13 mouse cellular contexts compared by ENCODE assay signal in genomic region chr1:72372512-72372911, GRCm38 (mm10).
DNase-seq lines count a peak whose midpoint lies in the region; ATAC-seq lines count a peak whose summit lies in the region.
"Had no signal": no experiment of that assay in that cellular context is flagged by ENCODE, and none has a peak within 500 bp of the region (broad histone marks: within the 10 kb centered on the region; RNA-seq: fewer than 3 reads in every experiment).

No protein-coding gene starts in this region.

- DNase-seq in hindbrain, embryonic 10.5 days (ENCODE audit: low spot score): no peak
- DNase-seq in brain, embryonic 18.5 days (ENCODE audit: low read depth, low spot score): peak; percentile 24
- peak; percentile 55 to 66 for DNase-seq in layer of hippocampus, adult 8-10 months (ENCODE audit: low spot score in 2 of 2)
- no peak for DNase-seq in thymus, postnatal 25 days
- no peak for DNase-seq in lung, postnatal 14 days
- DNase-seq in kidney, postnatal 4 days: no peak
- DNase-seq: kidney, adult 18-20 months; lung, embryonic 14.5 days had no signal

- H3K9ac ChIP-seq in hindbrain, embryonic 12.5 days: no peak overlapping the region
- H3K9ac ChIP-seq in neural tube, embryonic 12.5 days: no peak overlapping the region
- H3K9ac ChIP-seq: heart, embryonic 13.5 days; lung, embryonic 14.5 days; stomach, embryonic 15.5 days had no signal

- no peaks in the 10 kb centered on the region for H3K27me3 ChIP-seq in hindbrain, embryonic 12.5 days
- H3K27me3 ChIP-seq in hindbrain, embryonic 10.5 days (ENCODE audit: insufficient read depth, poor library complexity, severe bottlenecking): no peaks in the 10 kb centered on the region
- no peaks in the 10 kb centered on the region for H3K27me3 ChIP-seq in neural tube, embryonic 12.5 days (replicated peaks)
- H3K27me3 ChIP-seq: CH12.LX; heart, embryonic 13.5 days; stomach, embryonic 15.5 days had no signal

- no peak overlapping the region for H3K27ac ChIP-seq in hindbrain, embryonic 12.5 days
- no peak overlapping the region for H3K27ac ChIP-seq in hindbrain, embryonic 10.5 days
- no peak overlapping the region for H3K27ac ChIP-seq in neural tube, embryonic 12.5 days
- H3K27ac ChIP-seq: heart, embryonic 13.5 days; stomach, embryonic 15.5 days had no signal

- no peaks in the 10 kb centered on the region for H3K9me3 ChIP-seq in hindbrain, embryonic 12.5 days (replicated peaks)
- no peaks in the 10 kb centered on the region for H3K9me3 ChIP-seq in hindbrain, embryonic 10.5 days
- no peaks in the 10 kb centered on the region for H3K9me3 ChIP-seq in neural tube, embryonic 12.5 days
- H3K9me3 ChIP-seq: stomach, embryonic 15.5 days had no signal

- no peaks in the 10 kb centered on the region for H3K4me1 ChIP-seq in hindbrain, embryonic 12.5 days
- H3K4me1 ChIP-seq in hindbrain, embryonic 10.5 days (replicated peaks): no peaks in the 10 kb centered on the region
- no peaks in the 10 kb centered on the region for H3K4me1 ChIP-seq in neural tube, embryonic 12.5 days
- H3K4me1 ChIP-seq: heart, embryonic 13.5 days; stomach, embryonic 15.5 days had no signal

- H3K36me3 ChIP-seq in hindbrain, embryonic 12.5 days: no peaks in the 10 kb centered on the region
- H3K36me3 ChIP-seq in hindbrain, embryonic 10.5 days: peaks cover 29% of the 10 kb centered on the region
- no peaks in the 10 kb centered on the region; the same call in 1 of the 2 replicates for H3K36me3 ChIP-seq in neural tube, embryonic 12.5 days
- H3K36me3 ChIP-seq: stomach, embryonic 15.5 days had no signal

- 84% methylated on average over 1 of the region's 1 CpGs for WGBS in hindbrain, embryonic 12.5 days
- 82% methylated on average over 1 of the region's 1 CpGs for WGBS in hindbrain, embryonic 10.5 days
- 58% methylated on average over 1 of the region's 1 CpGs for WGBS in neural tube, embryonic 12.5 days

- peak; percentile 68 for ATAC-seq in hindbrain, embryonic 12.5 days (ENCODE audit: low FRiP score)
- peak; percentile 76 for ATAC-seq in neural tube, embryonic 12.5 days (ENCODE audit: low FRiP score, low read depth)

- no peak overlapping the region for H3K4me2 ChIP-seq in hindbrain, embryonic 12.5 days (replicated peaks)
- H3K4me2 ChIP-seq in neural tube, embryonic 12.5 days (replicated peaks): no peak overlapping the region
- H3K4me2 ChIP-seq: heart, embryonic 13.5 days; lung, embryonic 14.5 days; stomach, embryonic 15.5 days had no signal

- H3K4me3 ChIP-seq in hindbrain, embryonic 12.5 days: no peak overlapping the region
- H3K4me3 ChIP-seq in hindbrain, embryonic 10.5 days: no peak overlapping the region
- H3K4me3 ChIP-seq in neural tube, embryonic 12.5 days: no peak overlapping the region
- H3K4me3 ChIP-seq: heart, embryonic 13.5 days; stomach, embryonic 15.5 days had no signal

Comparison
In these comparisons a context has a peak if more than half of its experiments do, and no peak if none do; other contexts are left out.
1. DNase-seq: peak in brain, embryonic 18.5 days (single experiment) and layer of hippocampus, adult 8-10 months (2 of 2); none in hindbrain, embryonic 10.5 days (single experiment), thymus, postnatal 25 days (single experiment), lung, postnatal 14 days (single experiment) and kidney, postnatal 4 days (0 of 2).